Mouse (Mus musculus): ENCODE results near the gene Gm9945. TPM values are rescaled to one million over a fixed set of nuclear protein-coding genes. Genes with fewer than 3 reads are reported as not detected.
A peak's percentile ranks its signal among the peaks of the same experiment; 100 is the strongest.

Gene Gm9945
- not detected in 2 replicates for polyA plus RNA-seq (2015; fragmentation: Nextera tagmentation; extraction: Ambion mirVana)

DNA sequence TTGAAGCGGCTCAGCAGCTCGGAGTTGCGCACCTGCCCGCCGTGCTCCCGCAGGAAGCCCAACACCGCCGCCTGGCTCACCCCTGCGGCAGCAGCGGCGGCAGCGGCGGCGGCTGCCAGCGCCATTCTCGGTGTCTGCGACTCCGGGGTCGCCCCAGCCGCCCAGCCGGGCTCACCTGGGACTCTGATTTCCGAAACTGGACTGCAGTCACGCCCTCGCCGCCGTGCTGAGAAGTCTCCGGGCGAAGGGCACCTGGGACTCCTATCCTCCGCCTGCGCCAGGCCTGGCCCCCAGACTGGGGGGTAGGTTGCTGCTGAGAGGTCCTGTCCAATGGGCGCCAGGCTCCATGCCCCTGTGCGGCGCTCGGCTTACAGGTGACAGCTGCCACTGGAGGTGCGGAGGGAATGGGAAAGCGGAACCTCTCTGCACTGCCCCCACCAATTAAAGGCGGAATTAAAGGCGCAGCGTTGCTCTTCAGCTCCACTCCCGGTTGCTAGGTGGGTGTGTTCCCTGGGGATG lies at the start of gene Gm9945, which contains the start of gene Sowaha:
Gene Gm9945, plus strand, starts transcription at position 384 of the 519 bp plus-strand sequence.
Gene Sowaha, minus strand, starts transcription at position 492 of the 519 bp plus-strand sequence.
- no peak within 1 kb of the TSS for H3K27ac ChIP-seq (ENCODE audit: low read length)
- H3K4me1 ChIP-seq (ENCODE audit: control insufficient read depth, insufficient read depth, low read length): peaks cover 16% of the 10 kb centered on the region
- peak within 1 kb of the TSS; percentile 86 for H3K4me2 ChIP-seq (ENCODE audit: low read length)
- 2% methylated on average over 40 of the region's 40 CpGs for WGBS
- H3K4me3 ChIP-seq (ENCODE audit: low read depth, low read length): peak within 1 kb of the TSS; percentile 55
- peak within 1 kb of the TSS; percentile 70 for H3K9ac ChIP-seq (ENCODE audit: low read depth, low read length)
- H3K36me3 ChIP-seq (ENCODE audit: control insufficient read depth, insufficient read depth, low read length): no peaks in the 10 kb centered on the region
- no peaks in the 10 kb centered on the region for H3K9me3 ChIP-seq (replicated peaks; ENCODE audit: control insufficient read depth, low read length, poor library complexity, severe bottlenecking)
- peaks cover 41% of the 10 kb centered on the region for H3K27me3 ChIP-seq (ENCODE audit: control insufficient read depth, insufficient read depth, low read depth, low read length)
- ATAC-seq: peak; percentile 67

DNA sequence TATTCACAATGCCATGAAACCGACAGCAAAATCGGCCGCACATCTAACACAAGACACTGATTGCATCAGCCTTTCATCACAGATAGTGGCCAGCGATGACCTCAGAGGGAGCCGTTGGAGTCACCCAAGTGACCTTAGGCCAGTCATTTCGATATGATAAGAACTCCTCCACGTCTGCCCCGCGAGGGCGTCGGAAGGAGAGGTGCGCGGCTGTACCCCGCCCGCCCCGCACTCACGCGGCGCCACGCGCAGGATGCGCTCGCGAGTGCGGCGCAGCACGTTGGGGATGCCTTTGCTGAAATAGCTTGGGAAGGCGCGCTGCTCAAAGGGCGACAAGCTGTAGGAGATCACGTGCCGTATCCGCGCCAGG lies 49.7 kb upstream of the Gm9945 start:
- WGBS: under 1% methylated on average over 34 of the region's 34 CpGs

DNA sequence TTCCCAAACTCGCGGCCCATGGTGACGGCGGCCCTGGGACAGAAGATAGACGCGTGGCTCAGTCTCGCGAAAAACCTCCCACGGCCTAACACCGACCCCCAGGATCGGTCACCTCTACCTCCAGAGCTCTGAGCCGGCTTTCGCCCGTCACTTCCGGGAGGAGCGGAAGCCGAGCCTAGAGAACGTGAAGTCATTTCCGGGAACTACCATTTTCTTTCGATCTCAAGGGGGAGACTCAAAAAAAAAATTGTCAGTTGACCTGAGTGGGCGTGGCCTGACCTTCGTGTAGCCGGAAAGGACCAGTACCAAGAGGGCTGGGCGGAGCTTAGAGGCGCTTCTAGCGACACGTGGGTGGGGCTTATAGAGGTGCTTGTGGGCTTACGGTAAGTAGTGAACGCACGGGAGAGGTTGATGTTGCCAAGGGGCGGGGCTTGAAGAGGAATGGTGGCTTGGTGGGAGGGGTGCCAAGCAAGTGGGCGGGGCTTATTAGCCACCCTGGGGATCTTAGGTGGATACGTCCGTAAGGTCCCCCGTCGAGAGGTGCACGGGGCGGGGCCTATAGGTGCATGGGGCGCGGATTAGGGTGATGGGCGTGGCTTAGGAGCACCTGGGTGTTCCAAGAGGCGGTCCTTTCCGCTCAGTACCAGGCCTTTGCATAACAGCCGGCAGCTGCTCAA lies 49.2 kb upstream of the Gm9945 start, which contains the start of the genes Uqcrq and Gdf9:
Gene Uqcrq, minus strand, starts transcription at position 162 of the 677 bp plus-strand sequence.
Gene Gdf9, plus strand, starts transcription at position 354 of the 677 bp plus-strand sequence.
- Histone ChIP-seq H3K4me2 (ENCODE audit: low read length) (peak within 1 kb of the TSS; percentile 69), H3K27ac (ENCODE audit: low read length) (peak within 1 kb of the TSS; percentile 79), H3K9ac (ENCODE audit: low read depth, low read length) (peak within 1 kb of the TSS; percentile 81), H3K4me3 (ENCODE audit: low read depth, low read length) (peak within 1 kb of the TSS; percentile 67), H3K27me3 (ENCODE audit: control insufficient read depth, insufficient read depth, low read depth, low read length) (no peaks in the 10 kb centered on the region), H3K4me1 (ENCODE audit: control insufficient read depth, insufficient read depth, low read length) (peaks cover 11% of the 10 kb centered on the region), H3K36me3 (ENCODE audit: control insufficient read depth, insufficient read depth, low read length) (peaks cover 5% of the 10 kb centered on the region; the same call in 1 of the 2 replicates), H3K9me3 (replicated peaks; ENCODE audit: control insufficient read depth, low read length, poor library complexity, severe bottlenecking) (no peaks in the 10 kb centered on the region)
- peak; percentile 96 for ATAC-seq
- under 1% methylated on average over 44 of the region's 44 CpGs for WGBS

More for the DNA sequence above, 49.7 kb upstream of the Gm9945 start:
- Histone ChIP-seq H3K27me3 (ENCODE audit: control insufficient read depth, insufficient read depth, low read depth, low read length) (no peaks in the 10 kb centered on the region), H3K4me3 (ENCODE audit: low read depth, low read length) (peak overlapping the region; percentile 67), H3K27ac (ENCODE audit: low read length) (peak overlapping the region; percentile 79), H3K4me1 (ENCODE audit: control insufficient read depth, insufficient read depth, low read length) (peaks cover 11% of the 10 kb centered on the region), H3K4me2 (ENCODE audit: low read length) (peak overlapping the region; percentile 64), H3K9me3 (replicated peaks; ENCODE audit: control insufficient read depth, low read length, poor library complexity, severe bottlenecking) (no peaks in the 10 kb centered on the region), H3K9ac (ENCODE audit: low read depth, low read length) (peak overlapping the region; percentile 81), H3K36me3 (ENCODE audit: control insufficient read depth, insufficient read depth, low read length) (peaks cover 5% of the 10 kb centered on the region; the same call in 1 of the 2 replicates)
- ATAC-seq: peak; percentile 69

DNA sequence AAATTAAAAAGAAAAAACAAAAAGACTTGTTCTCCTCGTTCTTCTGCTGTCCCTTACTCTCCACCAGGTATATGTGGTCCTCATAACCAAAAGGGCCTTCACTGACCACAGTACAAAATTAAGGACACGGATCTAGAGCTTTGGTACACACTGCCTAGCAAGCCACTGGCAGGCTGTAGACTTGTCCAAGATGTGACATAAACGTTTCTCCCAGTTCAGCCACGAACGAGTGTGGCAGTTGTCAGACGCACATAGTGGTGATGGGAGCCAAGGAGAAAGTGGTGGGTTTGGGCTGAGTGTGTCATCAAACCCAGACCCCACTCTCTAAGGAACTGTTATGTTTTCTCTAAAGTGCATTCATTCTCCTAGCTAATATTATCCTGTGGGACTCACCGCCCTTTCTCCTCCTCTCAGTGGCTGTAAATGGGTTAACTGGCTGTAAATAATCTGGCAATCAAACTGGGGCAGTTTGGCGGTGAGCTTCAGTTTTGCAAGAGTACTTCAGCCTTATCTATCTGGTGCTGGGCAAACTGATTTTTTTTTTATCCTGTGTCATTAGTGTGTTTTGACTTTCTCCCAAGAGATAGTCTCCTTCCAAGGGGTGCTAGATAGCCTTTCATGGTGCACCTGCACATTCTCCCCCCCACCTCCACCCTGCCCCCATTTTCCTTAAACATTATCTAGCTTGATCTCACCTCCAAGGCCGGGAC lies 48.5 kb upstream of the Gm9945 start:
- peak overlapping the region; percentile 67 for H3K4me3 ChIP-seq (ENCODE audit: low read depth, low read length)
- H3K4me1 ChIP-seq (ENCODE audit: control insufficient read depth, insufficient read depth, low read length): peaks cover 11% of the 10 kb centered on the region
- H3K9ac ChIP-seq (ENCODE audit: low read depth, low read length): peak overlapping the region; percentile 52
- no peak; the same call in 1 of the 2 replicates for ATAC-seq
- H3K27ac ChIP-seq (ENCODE audit: low read length): peak overlapping the region; percentile 79
- H3K4me2 ChIP-seq (ENCODE audit: low read length): peak overlapping the region; percentile 69
- no peaks in the 10 kb centered on the region for H3K9me3 ChIP-seq (replicated peaks; ENCODE audit: control insufficient read depth, low read length, poor library complexity, severe bottlenecking)
- no peaks in the 10 kb centered on the region for H3K27me3 ChIP-seq (ENCODE audit: control insufficient read depth, insufficient read depth, low read depth, low read length)
- H3K36me3 ChIP-seq (ENCODE audit: control insufficient read depth, insufficient read depth, low read length): peaks cover 5% of the 10 kb centered on the region; the same call in 1 of the 2 replicates
- WGBS: 21% methylated on average over 9 of the region's 9 CpGs

DNA sequence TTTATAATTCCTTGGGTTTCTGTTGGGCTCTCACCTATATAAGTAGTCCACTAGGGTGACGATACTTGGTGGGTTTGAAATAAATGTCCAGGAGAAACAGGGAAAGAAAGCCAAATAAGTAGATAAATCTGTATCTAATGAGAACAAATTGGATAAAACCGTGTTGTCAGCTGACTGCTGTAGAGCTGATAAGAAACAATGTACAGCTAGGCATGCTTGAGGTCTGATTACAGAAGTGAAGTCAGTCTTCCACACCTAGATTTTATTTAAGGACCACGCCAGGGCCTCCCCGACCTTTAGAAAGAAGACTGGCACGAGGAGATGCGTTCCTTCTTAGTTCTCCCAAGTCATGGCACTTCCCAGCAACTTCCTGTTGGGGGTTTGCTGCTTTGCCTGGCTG lies 46.9 kb upstream of the Gm9945 start:
- Histone ChIP-seq H3K36me3 (ENCODE audit: control insufficient read depth, insufficient read depth, low read length) (peaks cover 5% of the 10 kb centered on the region; the same call in 1 of the 2 replicates), H3K4me3 (ENCODE audit: low read depth, low read length) (no peak overlapping the region), H3K27me3 (ENCODE audit: control insufficient read depth, insufficient read depth, low read depth, low read length) (no peaks in the 10 kb centered on the region), H3K4me1 (ENCODE audit: control insufficient read depth, insufficient read depth, low read length) (peaks cover 11% of the 10 kb centered on the region), H3K4me2 (ENCODE audit: low read length) (no peak overlapping the region), H3K9ac (ENCODE audit: low read depth, low read length) (no peak overlapping the region), H3K9me3 (replicated peaks; ENCODE audit: control insufficient read depth, low read length, poor library complexity, severe bottlenecking) (no peaks in the 10 kb centered on the region), H3K27ac (ENCODE audit: low read length) (no peak overlapping the region)
- ATAC-seq: no peak
- whole genome bisulfite sequencing: 73% methylated on average over 6 of the region's 6 CpGs

DNA sequence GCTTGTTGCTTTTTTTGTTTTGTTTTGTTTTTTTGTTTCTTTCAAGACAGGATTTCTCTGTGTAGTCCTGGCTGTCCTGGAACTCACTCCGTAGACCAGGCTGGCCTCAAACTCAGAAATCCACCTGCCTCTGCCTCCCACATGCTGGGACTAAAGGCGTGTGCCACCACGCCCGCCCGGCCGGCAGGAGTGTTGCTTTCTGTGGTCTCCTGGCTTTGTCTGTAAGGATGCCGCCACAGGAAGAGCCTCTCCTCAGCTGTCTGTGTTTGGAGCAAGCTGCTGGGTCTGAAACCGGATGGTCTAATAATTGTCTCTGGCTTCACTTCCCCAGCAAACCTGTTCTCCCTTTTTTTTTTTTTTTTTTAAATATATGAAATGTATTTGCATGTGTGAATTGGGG lies 44.5 kb upstream of the Gm9945 start:
- Histone ChIP-seq H3K4me3 (ENCODE audit: low read depth, low read length) (no peak overlapping the region), H3K4me1 (ENCODE audit: control insufficient read depth, insufficient read depth, low read length) (peaks cover 6% of the 10 kb centered on the region), H3K27ac (ENCODE audit: low read length) (no peak overlapping the region), H3K4me2 (ENCODE audit: low read length) (no peak overlapping the region), H3K27me3 (ENCODE audit: control insufficient read depth, insufficient read depth, low read depth, low read length) (no peaks in the 10 kb centered on the region), H3K9me3 (replicated peaks; ENCODE audit: control insufficient read depth, low read length, poor library complexity, severe bottlenecking) (no peaks in the 10 kb centered on the region), H3K9ac (ENCODE audit: low read depth, low read length) (no peak overlapping the region), H3K36me3 (ENCODE audit: control insufficient read depth, insufficient read depth, low read length) (no peaks in the 10 kb centered on the region)
- 91% methylated on average over 8 of the region's 8 CpGs for WGBS
- ATAC-seq: no peak

DNA sequence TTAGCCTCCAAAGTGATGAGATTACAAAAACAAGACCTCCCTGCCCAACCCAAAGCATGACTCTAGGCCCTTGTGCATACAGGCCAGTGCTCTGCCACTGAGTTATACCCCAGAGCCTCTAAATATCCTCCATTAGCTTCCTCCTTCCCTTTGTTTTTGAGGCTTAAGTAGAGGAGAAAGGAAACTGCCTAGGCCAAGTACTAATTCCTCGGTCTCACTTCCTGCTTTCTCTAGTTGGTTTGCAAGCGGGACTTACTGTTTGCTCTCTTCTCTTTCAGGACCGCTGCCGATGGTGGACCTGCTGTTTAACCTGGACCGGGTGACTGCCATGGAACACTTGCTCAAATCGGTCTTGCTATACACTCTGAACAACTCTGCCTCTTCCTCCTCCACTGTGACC lies 43.6 kb upstream of the Gm9945 start:
- 97% methylated on average over 6 of the region's 6 CpGs for WGBS
- Histone ChIP-seq H3K27me3 (ENCODE audit: control insufficient read depth, insufficient read depth, low read depth, low read length) (no peaks in the 10 kb centered on the region), H3K27ac (ENCODE audit: low read length) (no peak overlapping the region), H3K4me1 (ENCODE audit: control insufficient read depth, insufficient read depth, low read length) (peaks cover 5% of the 10 kb centered on the region), H3K4me3 (ENCODE audit: low read depth, low read length) (no peak overlapping the region), H3K36me3 (ENCODE audit: control insufficient read depth, insufficient read depth, low read length) (no peaks in the 10 kb centered on the region), H3K9me3 (replicated peaks; ENCODE audit: control insufficient read depth, low read length, poor library complexity, severe bottlenecking) (no peaks in the 10 kb centered on the region), H3K9ac (ENCODE audit: low read depth, low read length) (no peak overlapping the region), H3K4me2 (ENCODE audit: low read length) (no peak overlapping the region)
- no peak for ATAC-seq

DNA sequence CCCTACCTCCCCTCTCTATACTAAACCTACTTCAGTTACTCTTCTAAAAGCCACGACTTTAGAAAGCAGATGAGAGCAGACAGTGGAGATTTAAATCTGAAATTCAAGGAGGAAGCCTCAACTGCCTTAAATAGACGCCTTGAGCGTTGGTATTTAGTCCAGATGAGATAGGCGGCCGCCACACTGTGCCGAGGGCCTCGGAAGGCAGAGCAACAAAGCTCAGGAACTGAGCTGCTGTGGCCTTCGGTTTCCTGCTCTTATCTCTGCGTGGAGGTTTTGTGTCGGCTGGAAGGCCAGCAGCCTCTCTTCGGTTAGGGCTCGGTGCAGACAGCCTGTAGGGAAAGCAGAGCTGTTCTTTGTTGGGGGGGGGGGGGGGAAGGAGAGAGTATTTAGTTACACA lies 38.0 kb upstream of the Gm9945 start:
- H3K27ac ChIP-seq (ENCODE audit: low read length): no peak overlapping the region
- 42% methylated on average over 12 of the region's 12 CpGs for WGBS
- H3K4me3 ChIP-seq (ENCODE audit: low read depth, low read length): no peak overlapping the region
- H3K9me3 ChIP-seq (replicated peaks; ENCODE audit: control insufficient read depth, low read length, poor library complexity, severe bottlenecking): no peaks in the 10 kb centered on the region
- H3K36me3 ChIP-seq (ENCODE audit: control insufficient read depth, insufficient read depth, low read length): no peaks in the 10 kb centered on the region
- H3K9ac ChIP-seq (ENCODE audit: low read depth, low read length): no peak overlapping the region
- no peak overlapping the region for H3K4me2 ChIP-seq (ENCODE audit: low read length)
- no peaks in the 10 kb centered on the region for H3K27me3 ChIP-seq (ENCODE audit: control insufficient read depth, insufficient read depth, low read depth, low read length)
- H3K4me1 ChIP-seq (ENCODE audit: control insufficient read depth, insufficient read depth, low read length): no peaks in the 10 kb centered on the region
- ATAC-seq: no peak
